Mouse (Mus musculus) R1 (cell line): ENCODE measurements around the gene Itga10.
"Not testable (repeated sequence)": the region's sequence is repeated elsewhere in the genome, so short reads cannot be mapped to it uniquely, and the experiment has no call there.

Experiments used
- DNase-seq: peaks from one replicate; pipeline ENCODE4 v3.0.0-alpha.2; 2018; ENCODE audit warnings: low read depth, low spot score

Gene Itga10

DNA sequence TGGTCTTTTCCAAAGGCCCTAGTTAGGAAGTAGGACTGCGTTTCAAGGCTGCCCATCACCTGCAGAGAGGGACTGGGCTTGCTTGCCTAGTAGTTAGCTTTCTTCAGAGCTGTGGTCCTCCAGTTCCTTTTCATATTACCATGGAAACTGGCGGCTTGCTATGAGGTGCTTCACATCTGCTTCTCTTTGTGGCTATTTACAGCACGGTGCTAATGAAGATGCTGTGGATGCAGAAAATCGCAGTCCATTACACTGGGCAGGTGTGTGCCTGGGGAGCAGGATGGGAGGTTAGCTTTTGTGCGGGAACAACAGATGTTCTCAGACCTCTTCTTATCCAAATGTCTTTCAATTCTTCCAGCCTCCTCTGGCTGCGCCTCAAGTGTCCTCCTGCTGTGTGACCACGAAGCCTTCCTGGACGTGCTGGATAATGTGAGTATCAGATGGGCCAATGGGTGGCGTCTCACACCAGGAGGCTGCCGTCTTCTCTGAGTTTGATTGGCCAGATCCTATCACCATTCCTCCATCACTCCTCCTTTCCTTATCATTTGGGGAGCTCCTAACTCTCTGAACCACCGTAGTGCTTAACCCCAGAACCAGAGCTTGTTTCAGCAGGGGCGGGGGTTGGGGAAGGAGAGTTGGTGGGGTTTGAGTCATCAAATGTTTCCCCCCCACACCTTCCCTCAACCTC is 35.0 kb downstream of the Itga10 start:
- DNase-seq = peak; percentile 53

DNA sequence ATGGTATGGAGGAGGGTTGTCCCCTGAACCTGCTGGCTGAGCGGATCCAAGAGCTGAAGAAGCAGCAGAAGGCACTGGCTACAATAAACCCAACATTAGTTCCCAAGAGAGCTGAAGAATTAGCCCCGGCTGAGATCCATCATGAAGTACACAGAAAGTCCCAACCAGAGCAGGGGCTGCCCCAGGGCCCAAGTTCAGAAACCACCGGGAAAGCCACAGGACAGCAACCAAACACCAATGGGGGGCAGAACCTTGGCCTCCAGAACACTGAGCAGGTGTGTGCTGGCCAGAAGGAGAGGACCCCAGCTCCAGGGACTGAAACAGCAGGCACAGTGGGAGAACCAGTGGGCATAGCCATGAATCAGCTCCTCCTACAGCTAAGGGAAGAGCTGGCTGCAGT is 38.1 kb downstream of the Itga10 start:
- no peak for DNase-seq

DNA sequence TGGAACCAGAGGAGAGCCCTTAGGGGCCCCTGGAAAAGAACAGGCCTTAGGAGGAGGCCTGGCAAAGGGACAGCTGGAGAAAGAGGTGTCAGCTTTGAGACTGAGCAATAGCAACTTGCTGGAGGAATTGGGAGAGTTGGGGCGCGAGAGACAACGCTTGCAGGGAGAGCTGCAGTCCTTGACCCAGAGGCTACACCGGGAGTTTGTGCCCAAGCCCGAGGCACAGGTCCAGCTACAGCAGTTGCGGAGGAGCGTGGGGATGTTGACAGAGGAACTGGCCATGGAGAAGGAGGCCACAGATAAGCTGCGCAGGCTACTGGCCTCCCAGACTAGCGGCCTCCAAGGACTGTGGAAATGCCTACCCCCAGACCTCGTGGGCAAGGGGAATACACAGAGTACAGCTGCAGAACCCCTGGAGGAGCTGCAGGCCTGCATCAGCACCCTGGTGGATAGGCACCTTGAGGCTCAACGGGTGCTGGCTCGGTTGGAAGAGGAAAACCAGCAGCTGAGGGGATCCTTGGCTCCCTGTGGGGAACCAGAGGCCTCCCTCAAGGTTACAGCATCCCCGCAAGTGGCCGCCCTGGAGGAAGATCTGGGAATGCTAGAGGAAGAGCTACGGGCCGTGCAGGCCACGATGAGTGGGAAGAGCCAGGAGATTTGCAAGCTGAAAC is 38.9 kb downstream of the Itga10 start:
- DNase-seq = no peak

DNA sequence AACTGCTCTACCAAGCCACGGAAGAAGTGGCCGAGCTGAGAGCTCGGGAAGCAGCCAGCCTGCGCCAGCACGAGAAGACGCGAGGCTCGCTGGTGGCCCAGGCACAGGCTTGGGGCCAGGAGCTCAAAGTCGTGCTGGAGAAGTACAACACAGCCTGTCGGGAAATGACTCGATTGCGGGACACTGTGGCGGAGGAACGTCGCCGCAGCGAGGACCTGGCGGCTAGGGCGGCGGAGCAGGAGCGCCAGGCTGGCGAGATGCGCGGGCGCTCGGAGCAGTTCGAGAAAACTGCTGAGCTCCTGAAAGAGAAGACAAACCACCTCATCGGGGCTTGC is 39.4 kb downstream of the Itga10 start:
- DNase-seq = no peak

DNA sequence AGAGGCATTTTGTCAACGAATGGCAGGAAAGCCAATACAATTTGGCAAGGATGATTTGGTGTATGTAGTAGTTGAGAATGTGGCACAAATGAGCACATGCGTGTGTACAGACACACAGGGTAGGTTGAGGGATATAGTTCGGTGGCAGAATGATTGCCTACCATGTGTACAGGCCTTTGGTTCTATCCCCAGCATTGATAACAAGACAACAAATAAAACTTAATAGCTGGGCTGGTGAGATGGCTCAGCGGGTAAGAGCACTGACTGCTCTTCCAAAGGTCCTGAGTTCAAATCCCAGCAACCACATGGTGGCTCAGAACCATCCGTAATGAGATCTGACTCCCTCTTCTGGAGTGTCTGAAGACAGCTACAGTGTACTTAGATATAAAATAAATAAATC is 40.7 kb downstream of the Itga10 start:
- DNase-seq = not testable (repeated sequence)

DNA sequence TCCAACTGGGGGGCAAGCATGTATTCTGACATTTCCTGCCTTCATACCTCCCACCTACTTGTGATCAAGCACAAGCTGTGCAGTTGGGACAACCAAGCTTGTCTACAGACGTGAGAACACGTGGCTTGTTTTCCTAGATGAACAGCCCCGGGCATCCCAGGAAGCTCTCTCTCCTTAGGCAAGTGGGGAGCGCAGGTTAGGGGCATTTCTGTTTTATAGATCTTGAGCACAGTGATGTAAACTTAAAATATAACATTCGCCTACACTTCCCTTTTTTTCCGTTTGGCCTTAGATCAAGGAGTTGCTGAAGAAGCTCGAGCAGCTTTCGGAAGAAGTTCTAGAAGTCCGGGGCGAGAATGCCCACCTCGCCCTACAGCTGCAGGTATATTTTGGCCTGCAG is 43.5 kb downstream of the Itga10 start:
- no peak for DNase-seq

DNA sequence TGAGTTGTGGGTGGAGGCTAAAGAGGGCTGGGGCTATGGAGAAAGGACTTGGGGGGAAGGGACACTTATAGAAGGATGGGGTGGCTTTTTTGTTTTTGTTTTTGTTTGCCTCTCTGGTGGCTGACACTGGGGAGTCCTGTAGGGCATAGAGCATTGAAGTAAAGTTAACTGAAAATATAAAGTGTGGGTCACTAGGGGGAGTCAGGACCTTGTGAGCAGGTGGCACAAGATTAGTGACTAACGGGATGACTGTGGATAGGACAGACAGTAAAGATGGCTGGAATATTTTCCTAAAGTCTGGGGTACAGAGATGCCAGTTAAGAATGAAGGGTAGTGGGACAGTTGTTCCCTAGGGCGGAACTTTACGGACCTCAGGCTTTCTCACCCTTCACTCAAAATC is 44.9 kb downstream of the Itga10 start:
- DNase-seq = no peak

DNA sequence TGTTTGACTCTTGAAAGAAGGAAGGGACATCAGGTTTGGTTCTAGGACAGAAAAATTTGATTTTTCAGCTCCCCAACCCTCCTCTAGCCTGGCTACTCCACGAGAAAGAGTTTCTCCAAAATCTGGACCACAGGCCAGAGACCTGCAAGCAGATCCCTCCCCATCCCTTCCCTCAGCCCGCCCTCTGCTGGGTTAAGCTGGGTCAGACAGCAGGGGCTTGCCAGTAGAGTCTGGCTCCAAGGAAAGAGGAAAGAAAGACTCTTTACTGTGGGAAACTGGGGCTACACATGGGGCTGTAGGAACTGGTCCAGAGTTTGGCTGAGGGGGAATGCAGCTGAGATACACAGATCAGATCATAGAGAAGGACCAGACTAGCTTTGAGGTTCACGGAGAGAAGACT is 47.1 kb downstream of the Itga10 start:
- peak; percentile 77 for DNase-seq

DNA sequence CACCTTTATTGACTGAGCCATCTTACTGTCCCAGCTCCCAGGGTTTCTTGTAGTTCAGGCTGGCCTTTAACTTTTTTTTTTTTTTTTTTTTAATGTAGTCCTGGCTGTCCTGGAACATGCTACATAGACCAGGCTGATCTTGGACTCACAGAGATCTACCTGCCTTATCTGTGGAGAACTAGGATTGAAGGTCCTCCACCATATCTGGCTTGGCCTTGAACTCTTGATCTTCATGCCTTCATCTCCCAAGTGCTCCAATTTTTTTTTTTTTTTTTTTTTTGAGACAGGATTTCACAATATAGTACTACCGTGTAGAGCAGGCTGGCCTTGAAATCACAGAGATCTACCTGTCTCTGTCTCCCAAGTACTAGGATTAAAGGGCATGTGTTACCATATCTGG is 48.2 kb downstream of the Itga10 start:
- DNase-seq = no peak

DNA sequence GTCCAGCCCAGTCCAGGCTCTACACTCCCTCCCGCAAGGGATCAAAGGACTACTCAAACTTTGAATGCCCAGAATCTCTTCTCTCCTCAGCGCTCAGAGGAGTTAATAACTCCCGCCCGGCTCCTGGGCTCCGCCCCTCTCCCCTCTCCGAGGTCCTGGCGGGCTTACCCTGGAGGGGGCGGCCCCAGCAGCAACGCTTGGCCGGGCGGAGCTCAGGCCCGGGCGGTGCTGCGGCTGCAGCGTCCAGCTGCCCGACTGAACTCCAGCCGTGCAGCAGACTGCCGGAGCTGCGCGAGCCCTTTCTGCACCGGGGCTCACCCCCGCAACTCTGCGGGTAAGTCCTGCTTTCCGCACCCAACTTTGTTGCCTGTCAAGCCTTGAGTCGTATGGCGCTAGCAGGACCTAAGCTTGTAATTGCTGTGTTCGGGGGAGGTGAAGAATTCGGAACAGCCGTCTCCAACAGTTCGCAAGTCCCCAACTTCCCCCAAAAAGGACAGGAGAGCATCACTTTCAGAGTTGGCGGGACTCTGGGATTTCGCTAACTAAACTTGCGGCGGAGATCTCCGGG is 50.9 kb downstream of the Itga10 start, which contains the start of gene Pias3:
Pias3 (plus strand) TSS at position 187 of the 568 bp plus-strand sequence.
- DNase-seq = peak; percentile 92

DNA sequence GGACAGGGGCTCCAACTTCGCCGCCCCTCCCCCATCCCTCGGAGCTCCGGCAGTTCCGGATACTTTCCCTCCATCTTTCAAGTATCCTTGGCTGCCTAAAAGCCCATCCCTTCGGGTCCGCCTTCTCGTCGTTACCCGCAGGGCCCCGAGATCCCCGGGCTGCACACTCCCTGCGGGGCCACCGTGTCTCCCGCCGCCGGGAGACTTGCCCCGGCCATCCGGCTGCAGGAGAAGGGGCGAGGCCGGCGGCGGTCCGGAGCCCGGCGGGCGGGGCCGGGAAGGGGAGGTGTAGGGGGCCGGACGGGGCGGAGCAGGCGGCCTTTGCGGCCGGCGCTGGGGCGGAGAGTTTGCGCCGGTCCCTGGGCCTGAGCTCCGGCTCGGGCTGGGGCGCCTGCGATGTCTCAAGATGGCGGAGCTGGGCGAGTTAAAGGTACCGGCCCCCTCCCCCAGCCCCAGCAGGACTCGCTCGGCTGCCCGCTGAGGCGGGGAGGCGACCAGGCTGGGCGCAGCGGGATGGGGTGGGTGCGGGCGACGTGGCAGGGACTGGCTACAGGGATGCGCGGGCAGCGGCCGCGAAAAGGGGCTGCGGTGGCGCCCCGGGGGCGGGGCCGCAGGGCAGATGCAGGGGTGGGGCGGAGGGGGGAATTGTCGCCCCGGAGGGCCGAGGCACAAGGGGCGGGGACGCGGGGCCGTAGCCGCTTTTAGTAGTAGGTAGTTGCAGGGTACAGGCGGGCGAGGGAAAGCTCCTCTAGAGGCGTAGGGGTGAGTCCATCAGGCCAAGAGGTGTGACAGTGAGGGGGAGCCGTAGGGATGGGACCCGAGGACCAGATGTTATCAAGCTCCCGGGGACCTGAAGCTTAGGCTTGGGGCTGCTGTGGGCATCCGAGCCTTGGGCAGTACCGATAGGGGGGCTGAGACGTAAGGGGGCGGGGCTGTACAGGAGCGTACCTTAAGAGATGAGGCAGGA is 51.7 kb downstream of the Itga10 start:
- peak; percentile 93 for DNase-seq

DNA sequence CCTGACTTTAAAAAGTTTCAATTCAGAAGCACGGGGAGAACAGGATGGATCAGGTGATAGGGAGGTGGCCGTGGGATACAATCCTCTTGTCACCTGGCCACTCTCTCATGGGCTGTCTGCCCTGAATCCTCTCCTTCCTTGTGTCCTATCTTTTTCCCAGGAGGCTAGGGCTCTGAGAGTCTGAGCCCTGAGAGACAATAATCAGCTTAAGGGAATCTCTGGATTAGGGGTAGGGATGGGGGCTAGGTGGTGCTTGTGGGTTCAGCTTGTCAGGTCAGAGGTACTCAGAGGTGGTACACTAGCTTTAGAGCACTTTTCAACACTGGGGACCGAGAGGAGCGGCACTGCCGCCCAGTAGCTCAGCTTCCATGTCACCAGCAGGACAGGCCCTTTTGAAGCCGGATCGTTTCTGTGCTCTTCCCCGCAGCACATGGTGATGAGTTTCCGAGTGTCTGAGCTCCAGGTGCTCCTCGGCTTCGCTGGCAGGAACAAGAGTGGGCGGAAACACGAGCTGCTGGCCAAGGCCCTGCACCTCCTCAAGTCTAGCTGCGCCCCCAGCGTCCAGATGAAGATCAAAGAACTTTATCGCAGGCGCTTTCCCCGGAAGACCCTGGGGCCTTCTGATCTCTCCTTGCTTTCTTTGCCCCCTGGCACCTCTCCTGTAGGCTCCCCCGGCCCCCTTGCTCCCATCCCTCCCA is 53.8 kb downstream of the Itga10 start:
- DNase-seq = no peak

DNA sequence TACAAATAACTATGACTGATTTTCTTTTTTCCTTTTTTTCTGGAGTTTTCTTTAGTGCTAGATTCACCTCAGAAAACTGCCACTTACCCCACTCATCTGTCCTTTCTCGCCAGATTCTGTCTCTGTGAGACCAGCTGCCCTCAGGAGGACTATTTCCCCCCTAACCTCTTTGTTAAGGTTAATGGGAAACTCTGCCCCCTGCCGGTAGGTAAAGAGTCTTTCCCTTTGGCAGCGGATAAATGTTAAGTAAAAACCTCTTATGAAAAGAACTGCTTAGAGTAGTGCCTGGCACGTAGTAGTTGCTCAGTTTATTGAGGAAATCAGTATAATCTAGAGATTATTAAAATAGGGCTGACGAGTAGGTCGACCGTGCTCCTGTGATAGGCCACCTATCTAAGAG is 55.0 kb downstream of the Itga10 start:
- DNase-seq = peak; percentile 79

DNA sequence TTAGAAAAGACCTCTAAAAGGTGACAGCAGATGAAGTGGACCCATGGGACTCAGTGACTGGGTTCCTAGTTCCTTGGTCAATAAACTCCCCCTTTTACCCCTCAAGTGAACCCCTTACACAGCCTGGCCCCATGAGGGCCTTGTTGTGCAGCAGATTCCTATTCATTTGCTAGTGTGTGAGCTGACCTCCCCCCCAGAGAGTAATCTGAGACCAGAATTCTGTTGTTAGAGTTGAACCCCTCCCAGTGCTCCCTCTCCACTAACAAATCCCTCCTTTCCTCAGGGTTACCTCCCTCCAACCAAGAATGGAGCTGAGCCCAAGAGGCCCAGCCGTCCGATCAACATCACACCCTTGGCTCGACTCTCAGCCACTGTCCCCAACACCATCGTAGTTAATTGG is 55.6 kb downstream of the Itga10 start:
- peak; percentile 52 for DNase-seq

DNA sequence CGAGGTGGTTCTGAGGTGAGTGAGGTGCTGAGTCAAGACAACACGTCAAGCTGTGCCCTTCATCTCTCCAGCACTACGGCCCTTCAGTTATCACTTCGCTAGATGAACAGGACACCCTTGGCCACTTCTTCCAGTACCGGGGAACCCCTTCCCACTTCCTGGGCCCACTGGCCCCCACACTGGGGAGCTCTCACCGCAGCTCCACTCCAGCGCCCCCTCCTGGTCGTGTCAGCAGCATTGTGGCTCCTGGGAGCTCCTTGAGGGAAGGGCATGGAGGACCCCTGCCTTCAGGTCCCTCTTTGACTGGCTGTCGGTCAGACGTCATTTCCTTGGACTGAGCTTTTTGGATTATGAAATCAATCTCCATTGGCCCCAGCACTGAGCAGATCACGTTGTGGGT is 59.4 kb downstream of the Itga10 start:
- peak; percentile 62 for DNase-seq

DNA sequence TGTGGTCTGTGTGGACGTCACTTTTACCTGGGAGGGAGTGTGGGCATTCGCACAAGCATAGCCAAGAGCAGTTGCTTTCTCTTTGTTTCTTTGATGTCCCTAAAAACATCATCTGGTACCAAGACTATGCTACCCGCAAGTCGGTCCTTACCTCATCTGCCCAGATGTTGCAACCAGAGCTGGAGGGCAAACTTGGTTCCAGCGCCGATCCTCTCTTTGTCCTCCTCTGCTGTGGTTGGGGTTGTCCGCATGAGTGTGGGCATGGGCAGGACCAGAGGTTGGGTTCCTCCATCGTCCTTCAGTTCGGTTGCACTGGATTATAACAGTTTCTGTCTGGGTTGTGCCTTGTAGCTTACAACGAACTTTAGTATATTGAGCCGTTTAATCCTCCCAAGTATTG is 60.8 kb downstream of the Itga10 start:
- DNase-seq = no peak

DNA sequence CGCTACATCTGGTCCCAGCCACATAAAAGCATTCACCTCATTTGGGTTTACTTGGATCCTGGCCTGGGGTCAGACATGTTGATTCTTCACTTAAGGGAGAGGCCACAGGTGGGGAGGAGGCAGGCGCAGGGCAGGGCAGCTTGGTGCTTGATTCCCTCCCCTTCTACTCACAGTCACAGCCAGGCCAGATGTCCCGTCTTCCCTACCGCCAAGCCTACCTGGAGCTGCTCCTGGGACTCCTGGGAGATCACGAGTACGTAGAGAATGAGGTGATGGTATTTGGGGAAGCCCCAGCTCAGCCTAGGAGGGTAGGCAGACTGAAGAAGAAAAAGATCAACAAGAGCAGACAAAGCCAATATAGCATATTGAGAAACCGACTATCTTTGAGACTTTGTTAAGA is 61.6 kb downstream of the Itga10 start:
- DNase-seq = no peak

DNA sequence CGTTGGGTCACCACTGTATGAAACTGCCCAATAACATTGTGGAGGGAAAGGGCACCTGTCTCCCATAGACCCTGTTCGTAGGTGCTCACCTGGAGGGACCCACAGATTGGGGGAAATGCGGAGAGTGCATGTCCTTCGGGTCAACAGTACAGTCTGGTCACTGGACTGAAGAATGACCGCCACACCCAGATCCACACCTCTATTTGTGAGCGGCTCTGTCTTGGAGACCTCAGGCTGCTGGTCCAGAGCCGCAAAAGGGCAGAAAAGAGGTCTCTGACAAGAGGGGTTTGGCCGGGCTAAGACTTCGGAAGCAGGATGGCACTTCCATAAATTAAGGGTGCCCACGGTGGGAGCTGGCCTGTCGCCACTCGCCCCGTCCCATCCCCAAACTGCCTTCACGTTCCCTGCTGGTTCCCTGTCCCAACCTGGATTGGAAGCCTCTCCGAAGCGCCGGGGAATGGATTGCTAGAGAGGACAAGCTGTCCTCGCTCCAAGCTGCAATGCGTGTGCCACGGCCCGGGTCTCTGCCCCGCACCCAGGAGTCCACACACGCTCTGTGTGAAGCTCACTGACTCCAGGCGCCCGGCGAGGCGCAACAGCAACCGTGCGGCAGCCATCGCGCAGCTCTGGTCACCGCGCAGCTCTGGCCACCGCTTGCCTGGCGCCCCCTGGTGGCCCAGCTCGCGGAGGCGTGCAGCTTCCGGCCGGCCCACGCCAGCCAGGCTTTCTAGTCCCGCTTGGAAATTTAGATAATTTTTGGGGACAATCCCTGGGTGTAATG is 62.7 kb downstream of the Itga10 start, which contains the start of gene Nudt17:
Nudt17 (minus strand) TSS at position 660 of the 781 bp plus-strand sequence.
- DNase-seq = peak; percentile 70

DNA sequence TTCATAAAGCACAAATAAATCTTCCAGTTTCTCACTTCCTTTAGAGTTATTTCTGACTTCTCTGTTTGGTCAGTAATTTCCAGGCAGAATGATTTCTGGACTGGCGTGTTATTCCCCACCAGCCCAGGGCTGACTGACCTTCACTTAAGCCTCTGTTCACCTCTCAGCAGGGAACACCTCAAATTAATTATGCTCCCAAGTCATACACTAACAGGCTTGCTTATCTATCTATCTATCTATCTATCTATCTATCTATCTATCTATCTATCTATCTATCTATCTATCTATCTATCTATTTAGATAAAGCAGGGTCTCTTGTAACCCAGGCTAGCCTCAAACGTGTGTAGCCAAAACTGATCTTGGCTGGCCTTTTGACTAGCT is 63.3 kb downstream of the Itga10 start:
- no peak for DNase-seq
